Mouse (Mus musculus): ENCODE data around the gene Aldh9a1.
A peak's percentile ranks its signal among the peaks of the same experiment; 100 is the strongest.

Aldh9a1 gene

DNA sequence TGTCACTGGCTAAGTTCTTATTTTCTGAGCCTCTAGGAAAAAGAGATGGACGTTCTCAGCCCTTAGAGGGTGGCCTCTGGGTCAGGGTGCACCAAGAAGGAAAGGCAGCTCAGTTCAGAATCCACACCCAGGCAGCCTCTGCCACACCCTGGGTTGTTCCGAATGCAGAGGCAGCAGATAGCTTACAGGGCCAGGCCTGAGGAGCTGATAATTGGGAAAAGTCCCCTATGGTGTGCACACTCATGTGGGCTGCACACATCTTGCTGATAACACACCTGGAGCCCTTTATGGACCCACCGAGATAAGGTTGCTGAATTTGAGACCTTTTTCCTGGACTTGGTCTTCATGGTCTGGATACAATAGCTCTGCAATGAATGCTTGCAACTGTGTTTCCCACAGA lies 34.4 kb downstream of the Aldh9a1 start:
- DNase-seq (ENCODE audit: low spot score): peak; percentile 91

DNA sequence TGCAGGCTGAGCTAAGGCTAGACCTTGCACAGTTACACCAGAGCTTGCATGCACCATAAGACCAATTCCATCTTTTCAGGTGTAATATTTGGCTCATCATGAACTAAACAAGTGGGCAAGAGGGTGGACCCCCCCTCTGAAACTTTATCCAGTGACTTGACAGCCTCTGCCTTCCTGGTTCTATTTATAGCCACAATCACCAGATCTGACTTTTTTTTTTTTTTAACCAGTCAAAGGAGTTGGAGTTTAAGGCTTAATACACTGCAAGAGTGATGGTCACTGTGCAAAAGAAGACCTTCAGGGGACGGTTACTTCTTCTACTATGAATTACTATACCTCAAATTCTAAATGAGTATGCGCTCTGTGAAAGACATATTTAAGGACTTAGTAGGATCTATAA lies 35.4 kb downstream of the Aldh9a1 start:
- DNase-seq (ENCODE audit: low spot score): no peak

DNA sequence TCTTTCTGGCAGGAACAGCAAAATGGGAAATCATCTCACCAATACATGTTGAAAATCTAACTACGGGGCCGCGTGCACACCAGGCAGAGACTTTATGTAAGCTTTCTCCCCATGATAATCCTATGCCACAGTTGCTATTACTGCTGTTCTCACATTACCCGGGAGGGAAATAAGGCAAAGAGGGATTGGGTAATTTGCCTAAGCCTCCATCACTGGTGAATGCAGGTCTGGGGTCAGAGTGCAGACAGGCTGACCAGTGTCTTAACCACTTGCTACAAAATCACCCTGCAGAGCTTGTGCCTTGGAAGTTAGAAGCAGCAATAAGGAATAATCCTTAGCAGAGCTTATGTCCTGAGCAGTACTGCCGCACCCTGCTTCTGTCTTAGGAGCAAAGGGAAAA lies 35.8 kb downstream of the Aldh9a1 start:
- DNase-seq (ENCODE audit: low spot score): no peak

GRCm38 (mm10) chr1:167386466-167386865 lies 36.7 kb downstream of the Aldh9a1 start:
- DNase-seq (ENCODE audit: low spot score): no peak

- DNase-seq (ENCODE audit: low spot score): no peak
These were observed 37.5 kb downstream of the Aldh9a1 start for GRCm38 (mm10) chr1:167387310-167387709.

GRCm38 (mm10) chr1:167387796-167388195 lies 38.0 kb downstream of the Aldh9a1 start:
- DNase-seq (ENCODE audit: low spot score): no peak

DNA sequence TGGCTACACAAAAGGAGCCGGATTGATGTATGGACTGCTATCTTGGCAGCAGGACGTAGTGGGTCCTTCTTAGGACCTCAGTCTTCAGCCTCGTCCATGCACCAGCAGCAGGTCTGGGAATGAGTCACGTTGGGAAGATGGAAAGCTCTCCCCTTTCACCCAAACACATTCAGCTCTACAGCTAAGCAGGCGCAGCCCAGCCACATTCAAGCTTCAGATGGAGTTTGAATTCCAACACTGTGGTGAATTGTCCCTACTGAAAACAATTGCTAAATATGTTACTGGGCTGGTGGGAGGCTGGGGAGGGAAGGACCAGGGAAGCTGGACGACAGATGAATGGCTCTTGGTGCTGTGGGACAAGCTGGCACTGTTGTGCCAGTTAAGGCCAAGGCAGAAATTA lies 38.8 kb downstream of the Aldh9a1 start:
- no peak for DNase-seq (ENCODE audit: low spot score)

GRCm38 (mm10) chr1:167389584-167389983 lies 39.8 kb downstream of the Aldh9a1 start:
- no peak for DNase-seq (ENCODE audit: low spot score)

DNA sequence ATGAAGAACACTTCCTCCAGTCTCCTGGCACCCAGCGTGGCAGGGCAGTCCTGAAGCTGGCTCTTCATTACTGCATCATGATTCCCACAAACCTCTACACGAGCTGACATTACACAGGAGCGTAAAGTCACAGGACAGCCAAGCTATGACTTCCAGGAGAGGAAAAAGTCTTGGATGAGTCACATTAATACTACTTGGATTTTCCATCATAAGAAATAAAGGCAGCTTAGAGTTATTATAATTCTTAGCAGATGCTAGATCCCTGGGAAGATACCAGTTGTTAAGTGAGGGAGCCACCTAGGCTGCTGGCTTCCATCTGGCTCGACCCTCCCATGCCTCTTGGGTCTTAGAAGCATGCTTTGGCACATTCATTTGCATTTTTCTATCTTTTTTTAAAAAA lies 40.6 kb downstream of the Aldh9a1 start:
- DNase-seq (ENCODE audit: low spot score): no peak

- DNase-seq (ENCODE audit: low spot score): no peak
These were observed 41.5 kb downstream of the Aldh9a1 start for GRCm38 (mm10) chr1:167391241-167391640.

DNA sequence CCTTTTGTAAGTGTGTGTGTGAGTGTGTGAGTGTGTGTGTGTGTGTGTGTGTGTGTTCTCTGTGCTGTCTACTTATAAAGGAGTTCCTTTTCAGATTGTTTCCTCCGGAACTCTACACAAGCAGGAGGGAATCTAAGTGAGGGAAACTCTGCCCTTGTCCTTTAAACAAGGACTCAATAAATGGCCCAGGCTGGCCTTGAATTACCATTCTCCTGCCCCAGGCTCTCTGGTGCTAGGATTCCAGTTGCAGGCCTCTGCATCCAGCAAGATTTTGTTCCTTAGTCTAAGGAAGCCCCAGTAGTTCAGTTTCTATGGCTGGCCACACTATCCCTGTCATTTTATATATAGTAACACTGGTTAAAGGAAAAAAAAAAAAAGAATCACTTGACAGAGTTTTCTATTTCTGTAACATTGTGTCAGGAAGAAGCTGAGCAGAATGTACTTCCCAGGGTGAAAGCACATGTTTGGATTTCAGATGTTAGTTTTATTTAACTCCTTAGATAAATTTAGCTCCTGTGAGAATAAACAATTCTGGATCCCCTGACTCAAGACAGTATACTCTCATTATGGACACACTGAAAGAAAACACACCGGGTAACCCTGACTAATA lies 42.3 kb downstream of the Aldh9a1 start:
- no peak for DNase-seq (ENCODE audit: low spot score)

- peak; percentile 78 for DNase-seq (ENCODE audit: low spot score)
These were observed 42.9 kb downstream of the Aldh9a1 start for GRCm38 (mm10) chr1:167392687-167393086.

DNA sequence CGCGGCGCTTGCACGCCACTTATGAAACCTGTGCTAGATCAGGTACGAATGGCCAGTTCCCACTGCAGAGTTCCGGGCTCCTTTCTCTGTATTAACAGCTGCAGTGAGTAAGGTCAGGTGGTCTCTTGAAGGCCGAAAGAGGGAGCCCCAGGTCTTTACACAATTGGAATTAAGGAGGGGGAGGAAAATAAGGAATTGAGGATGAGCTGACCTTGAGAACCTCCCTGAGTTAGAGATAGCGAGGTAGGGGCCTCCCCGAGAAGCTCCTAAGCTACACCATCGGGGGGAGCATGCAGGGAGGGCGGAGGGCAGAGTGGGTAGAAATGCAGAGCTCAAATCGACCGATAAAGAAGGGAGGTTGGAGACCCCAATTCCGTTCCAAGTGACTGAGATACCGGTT lies 43.5 kb downstream of the Aldh9a1 start:
- no peak for DNase-seq (ENCODE audit: low spot score)

- peak; percentile 97 for DNase-seq (ENCODE audit: low spot score)
These were observed 44.1 kb downstream of the Aldh9a1 start, which contains the start of gene Mgst3 for GRCm38 (mm10) chr1:167393683-167394492. TSS of gene Mgst3 (minus strand) at chr1:167393841.

- DNase-seq (ENCODE audit: low spot score): no peak
These were observed 55.4 kb downstream of the Aldh9a1 start for GRCm38 (mm10) chr1:167405237-167405636.

GRCm38 (mm10) chr1:167409601-167410000 lies 59.8 kb downstream of the Aldh9a1 start:
- DNase-seq (ENCODE audit: low spot score): no peak

GRCm38 (mm10) chr1:167411991-167412715 lies 62.4 kb downstream of the Aldh9a1 start:
- no peak for DNase-seq (ENCODE audit: low spot score)

DNA sequence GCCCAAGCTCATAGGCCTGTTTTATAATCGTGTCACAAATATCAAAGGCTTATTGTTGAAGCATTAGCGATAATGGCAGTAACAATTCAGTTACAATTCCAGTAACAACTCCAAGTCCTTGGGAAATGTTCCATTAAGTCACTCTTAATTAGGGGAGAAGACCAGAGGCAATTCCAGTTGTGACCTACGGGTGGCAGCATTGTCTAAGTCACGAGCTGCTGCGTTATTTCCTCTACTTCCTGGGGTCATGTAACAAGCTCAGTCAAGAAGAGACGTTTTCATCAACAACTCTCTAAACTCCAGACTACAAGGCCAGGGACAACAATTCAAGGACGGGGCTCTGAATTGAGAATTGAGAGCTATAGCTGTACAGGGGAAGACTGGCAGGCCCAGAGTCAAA lies 65.1 kb downstream of the Aldh9a1 start:
- DNase-seq (ENCODE audit: low spot score): peak; percentile 67

All from c-Kit-positive CD71-positive TER-119-positive erythroid progenitor cells, embryonic 14.5 days (primary cell).